Mouse (Mus musculus) CH12.LX (cell line): Measurements from ENCODE around the gene Aldoc.

Experiments used
- BHLHE40 ChIP-seq: IDR thresholded peaks from 2 replicates; pipeline ENCODE4 v1.6.1; 2011; ENCODE audit warnings: mild to moderate bottlenecking, low read depth, low read length, improper control_type of control experiment
- CHD2 ChIP-seq: IDR thresholded peaks from 2 replicates; pipeline ENCODE4 v1.6.1; 2011; ENCODE audit warnings: low read length, improper control_type of control experiment
- CTCF ChIP-seq, 2 experiments: IDR thresholded peaks in 1 of 2; conservative IDR thresholded peaks in 1 of 2; 2 replicates each; pipeline ENCODE4 v1.5.1; 2011 to 2012; ENCODE audit warnings: low read depth in 2 of 2, low read length in 2 of 2, improper control_type of control experiment in 1 of 2, inconsistent platforms in 1 of 2, mild to moderate bottlenecking in 1 of 2, moderate library complexity in 1 of 2
- E2F4 ChIP-seq: IDR thresholded peaks from 2 replicates; pipeline ENCODE4 v1.6.1; 2011; ENCODE audit warnings: low read depth, low read length, improper control_type of control experiment; ENCODE audit not compliant: insufficient replicate concordance
- HCFC1 ChIP-seq: IDR thresholded peaks from 2 replicates; pipeline ENCODE4 v1.6.1; 2012; ENCODE audit warnings: low read depth, mild to moderate bottlenecking, inconsistent platforms, low read length, improper control_type of control experiment
- MAX ChIP-seq: IDR thresholded peaks from 2 replicates; pipeline ENCODE4 v1.6.1; 2011; ENCODE audit warnings: low read length, improper control_type of control experiment
- POLR2A ChIP-seq: IDR thresholded peaks from 2 replicates; pipeline ENCODE4 v1.6.1; 2011; ENCODE audit warnings: low read depth, mild to moderate bottlenecking, improper control_type of control experiment, low read length
- POLR2AphosphoS2 ChIP-seq: IDR thresholded peaks from 2 replicates; pipeline ENCODE4 v1.6.1; 2011; ENCODE audit warnings: low read depth, low read length, improper control_type of control experiment
- UBTF ChIP-seq: IDR thresholded peaks from 2 replicates; pipeline ENCODE4 v1.6.1; 2012; ENCODE audit warnings: low read depth, mild to moderate bottlenecking, inconsistent platforms, low read length, improper control_type of control experiment, moderate library complexity
- ZKSCAN1 ChIP-seq: IDR thresholded peaks from 2 replicates; pipeline ENCODE4 v1.6.1; 2012; ENCODE audit warnings: low read depth, inconsistent platforms, low read length, improper control_type of control experiment, borderline replicate concordance
- ZMIZ1 ChIP-seq: IDR thresholded peaks from 2 replicates; pipeline ENCODE4 v1.6.1; 2012; ENCODE audit warnings: low read depth, mild to moderate bottlenecking, inconsistent platforms, low read length, improper control_type of control experiment

- no peak for TF ChIP-seq POLR2AphosphoS2
- TF ChIP-seq POLR2A, result no peak
- TF ChIP-seq UBTF, result no peak
- no peak for TF ChIP-seq CTCF (conservative IDR thresholded peaks at IDR 0.05 in 1 of 2, IDR thresholded peaks at IDR 0.05 in 1 of 2; ENCODE audit: low read depth in 2 of 2, low read length in 2 of 2)
- TF ChIP-seq E2F4, result no peak
- TF ChIP-seq MAX, result no peak
- TF ChIP-seq BHLHE40, result no peak
- no peak for TF ChIP-seq ZMIZ1
- TF ChIP-seq HCFC1, result no peak
- TF ChIP-seq CHD2, result no peak
- TF ChIP-seq ZKSCAN1, result no peak
Observed at GRCm38 (mm10) chr11:78371711-78372110, 48.9 kb downstream of the Aldoc start.
